Mouse (Mus musculus): ENCODE measurements around the gene Nup43. TPM values are rescaled to one million over a fixed set of nuclear protein-coding genes. Genes with fewer than 3 reads are reported as not detected.

Nup43 gene
- total and polyA plus RNA-seq, 2 experiments: 3.6 to 4.4 TPM

GRCm38 (mm10) chr10:7695286-7695685 is 28.0 kb downstream of the Nup43 start:
- TF ChIP-seq POLR2A (IDR thresholded peaks at IDR 0.05; ENCODE audit: extremely low read depth, insufficient read depth, low read length) (no peak), CTCF (IDR thresholded peaks at IDR 0.05; ENCODE audit: low read depth, low read length) (no peak; the same call in 1 of the 2 replicates)
- no peak for DNase-seq (ENCODE audit: extremely low read depth, low read depth, low spot score)
- H3K27me3 ChIP-seq (ENCODE audit: control insufficient read depth, insufficient read depth, low read length): no peaks in the 10 kb centered on the region
- peaks cover 7% of the 10 kb centered on the region; the same call in 1 of the 2 replicates for H3K79me2 ChIP-seq (ENCODE audit: control insufficient read depth, insufficient read depth, low read length)
- no peaks in the 10 kb centered on the region for H3K4me1 ChIP-seq (ENCODE audit: control insufficient read depth, insufficient read depth, low read length)
- H3K9ac ChIP-seq (ENCODE audit: low read depth, low read length): no peak overlapping the region
- H3K36me3 ChIP-seq (ENCODE audit: control insufficient read depth, insufficient read depth, low read length): peaks cover 57% of the 10 kb centered on the region
- H3K4me3 ChIP-seq (ENCODE audit: insufficient read depth, low read depth, low read length): no peak overlapping the region
- H3K27ac ChIP-seq (replicated peaks; ENCODE audit: insufficient read depth, low read depth, low read length): no peak overlapping the region

- no peak for DNase-seq (ENCODE audit: extremely low read depth, low read depth, low spot score)
- Histone ChIP-seq H3K4me1 (ENCODE audit: control insufficient read depth, insufficient read depth, low read length) (no peaks in the 10 kb centered on the region), H3K79me2 (ENCODE audit: control insufficient read depth, insufficient read depth, low read length) (no peaks in the 10 kb centered on the region; the same call in 1 of the 2 replicates), H3K4me3 (ENCODE audit: insufficient read depth, low read depth, low read length) (no peak overlapping the region), H3K36me3 (ENCODE audit: control insufficient read depth, insufficient read depth, low read length) (peaks cover 57% of the 10 kb centered on the region), H3K27ac (replicated peaks; ENCODE audit: insufficient read depth, low read depth, low read length) (no peak overlapping the region), H3K9ac (ENCODE audit: low read depth, low read length) (no peak overlapping the region), H3K27me3 (ENCODE audit: control insufficient read depth, insufficient read depth, low read length) (no peaks in the 10 kb centered on the region)
- WGBS: 76% methylated on average over 3 of the region's 3 CpGs
- no peak for TF ChIP-seq CTCF (IDR thresholded peaks at IDR 0.05; ENCODE audit: low read depth, low read length)
- TF ChIP-seq POLR2A (IDR thresholded peaks at IDR 0.05; ENCODE audit: extremely low read depth, insufficient read depth, low read length): no peak
Measured at GRCm38 (mm10) chr10:7700120-7700519, 32.8 kb downstream of the Nup43 start.

GRCm38 (mm10) chr10:7702586-7702985 is 35.3 kb downstream of the Nup43 start:
- TF ChIP-seq POLR2A (IDR thresholded peaks at IDR 0.05; ENCODE audit: extremely low read depth, insufficient read depth, low read length) (no peak), CTCF (IDR thresholded peaks at IDR 0.05; ENCODE audit: low read depth, low read length) (no peak)
- Histone ChIP-seq H3K4me3 (ENCODE audit: insufficient read depth, low read depth, low read length) (no peak overlapping the region), H3K36me3 (ENCODE audit: control insufficient read depth, insufficient read depth, low read length) (peaks cover 61% of the 10 kb centered on the region), H3K27me3 (ENCODE audit: control insufficient read depth, insufficient read depth, low read length) (no peaks in the 10 kb centered on the region), H3K9ac (ENCODE audit: low read depth, low read length) (no peak overlapping the region), H3K27ac (replicated peaks; ENCODE audit: insufficient read depth, low read depth, low read length) (no peak overlapping the region), H3K79me2 (ENCODE audit: control insufficient read depth, insufficient read depth, low read length) (no peaks in the 10 kb centered on the region; the same call in 1 of the 2 replicates), H3K4me1 (ENCODE audit: control insufficient read depth, insufficient read depth, low read length) (no peaks in the 10 kb centered on the region)
- WGBS: 96% methylated on average over 6 of the region's 6 CpGs
- DNase-seq (ENCODE audit: extremely low read depth, low read depth, low spot score): no peak

- 87% methylated on average over 5 of the region's 5 CpGs for WGBS
- Histone ChIP-seq H3K4me1 (ENCODE audit: control insufficient read depth, insufficient read depth, low read length) (no peaks in the 10 kb centered on the region), H3K27ac (replicated peaks; ENCODE audit: insufficient read depth, low read depth, low read length) (no peak overlapping the region), H3K79me2 (ENCODE audit: control insufficient read depth, insufficient read depth, low read length) (no peaks in the 10 kb centered on the region), H3K27me3 (ENCODE audit: control insufficient read depth, insufficient read depth, low read length) (no peaks in the 10 kb centered on the region), H3K9ac (ENCODE audit: low read depth, low read length) (no peak overlapping the region), H3K36me3 (ENCODE audit: control insufficient read depth, insufficient read depth, low read length) (peaks cover 66% of the 10 kb centered on the region), H3K4me3 (ENCODE audit: insufficient read depth, low read depth, low read length) (no peak overlapping the region)
- no peak for TF ChIP-seq POLR2A (IDR thresholded peaks at IDR 0.05; ENCODE audit: extremely low read depth, insufficient read depth, low read length)
- no peak for TF ChIP-seq CTCF (IDR thresholded peaks at IDR 0.05; ENCODE audit: low read depth, low read length)
- no peak for DNase-seq (ENCODE audit: extremely low read depth, low read depth, low spot score)
Measured at GRCm38 (mm10) chr10:7710121-7710520, 42.8 kb downstream of the Nup43 start.

- no peak for TF ChIP-seq CTCF (IDR thresholded peaks at IDR 0.05; ENCODE audit: low read depth, low read length)
- no peak for TF ChIP-seq POLR2A (IDR thresholded peaks at IDR 0.05; ENCODE audit: extremely low read depth, insufficient read depth, low read length)
- H3K27me3 ChIP-seq (ENCODE audit: control insufficient read depth, insufficient read depth, low read length): no peaks in the 10 kb centered on the region
- WGBS: 90% methylated on average over 13 of the region's 13 CpGs
- H3K27ac ChIP-seq (replicated peaks; ENCODE audit: insufficient read depth, low read depth, low read length): no peak overlapping the region
- H3K4me1 ChIP-seq (ENCODE audit: control insufficient read depth, insufficient read depth, low read length): no peaks in the 10 kb centered on the region
- peaks cover 57% of the 10 kb centered on the region for H3K36me3 ChIP-seq (ENCODE audit: control insufficient read depth, insufficient read depth, low read length)
- DNase-seq (ENCODE audit: extremely low read depth, low read depth, low spot score): no peak
- H3K79me2 ChIP-seq (ENCODE audit: control insufficient read depth, insufficient read depth, low read length): no peaks in the 10 kb centered on the region
- no peak overlapping the region for H3K9ac ChIP-seq (ENCODE audit: low read depth, low read length)
- no peak overlapping the region for H3K4me3 ChIP-seq (ENCODE audit: insufficient read depth, low read depth, low read length)
Measured at GRCm38 (mm10) chr10:7712506-7712905, 45.2 kb downstream of the Nup43 start.

- TF ChIP-seq CTCF (IDR thresholded peaks at IDR 0.05; ENCODE audit: low read depth, low read length) (no peak), POLR2A (IDR thresholded peaks at IDR 0.05; ENCODE audit: extremely low read depth, insufficient read depth, low read length) (no peak)
- no peaks in the 10 kb centered on the region for H3K4me1 ChIP-seq (ENCODE audit: control insufficient read depth, insufficient read depth, low read length)
- H3K27ac ChIP-seq (replicated peaks; ENCODE audit: insufficient read depth, low read depth, low read length): no peak overlapping the region
- 74% methylated on average over 7 of the region's 7 CpGs for WGBS
- no peaks in the 10 kb centered on the region for H3K79me2 ChIP-seq (ENCODE audit: control insufficient read depth, insufficient read depth, low read length)
- peaks cover 41% of the 10 kb centered on the region for H3K36me3 ChIP-seq (ENCODE audit: control insufficient read depth, insufficient read depth, low read length)
- H3K27me3 ChIP-seq (ENCODE audit: control insufficient read depth, insufficient read depth, low read length): no peaks in the 10 kb centered on the region
- H3K9ac ChIP-seq (ENCODE audit: low read depth, low read length): no peak overlapping the region
- DNase-seq (ENCODE audit: extremely low read depth, low read depth, low spot score): no peak
- no peak overlapping the region for H3K4me3 ChIP-seq (ENCODE audit: insufficient read depth, low read depth, low read length)
Measured at GRCm38 (mm10) chr10:7715056-7715455, 47.8 kb downstream of the Nup43 start.
